Mouse (Mus musculus): Measurements from ENCODE around the gene Plekhm1.

Gene Plekhm1

GRCm38 (mm10) chr11:103361396-103362053 is 51.0 kb downstream of the Plekhm1 start:
- DNase-seq (ENCODE audit: low read depth, low spot score): no peak

GRCm38 (mm10) chr11:103360661-103361081 is 51.8 kb downstream of the Plekhm1 start:
- no peak for DNase-seq (ENCODE audit: low read depth, low spot score)

- DNase-seq (ENCODE audit: low read depth, low spot score): peak; percentile 77
Observed at GRCm38 (mm10) chr11:103359841-103360641, 52.4 kb downstream of the Plekhm1 start.

- peak; percentile 86 for DNase-seq (ENCODE audit: low read depth, low spot score)
Observed at GRCm38 (mm10) chr11:103359122-103359521, 53.4 kb downstream of the Plekhm1 start.

- DNase-seq (ENCODE audit: low read depth, low spot score): no peak
Observed at GRCm38 (mm10) chr11:103358316-103358715, 54.2 kb downstream of the Plekhm1 start.

- DNase-seq (ENCODE audit: low read depth, low spot score): no peak
Observed at GRCm38 (mm10) chr11:103357710-103358109, 54.8 kb downstream of the Plekhm1 start.

- no peak for DNase-seq (ENCODE audit: low read depth, low spot score)
Observed at GRCm38 (mm10) chr11:103356938-103357670, 55.4 kb downstream of the Plekhm1 start.

- DNase-seq (ENCODE audit: low read depth, low spot score): no peak
Observed at GRCm38 (mm10) chr11:103356032-103356571, 56.4 kb downstream of the Plekhm1 start.

GRCm38 (mm10) chr11:103355251-103355650 is 57.2 kb downstream of the Plekhm1 start:
- no peak for DNase-seq (ENCODE audit: low read depth, low spot score)

GRCm38 (mm10) chr11:103354033-103354432 is 58.5 kb downstream of the Plekhm1 start:
- DNase-seq (ENCODE audit: low read depth, low spot score): no peak

GRCm38 (mm10) chr11:103352239-103352814 is 60.2 kb downstream of the Plekhm1 start:
- no peak for DNase-seq (ENCODE audit: low read depth, low spot score)

GRCm38 (mm10) chr11:103350711-103351315 is 61.7 kb downstream of the Plekhm1 start:
- no peak for DNase-seq (ENCODE audit: low read depth, low spot score)

GRCm38 (mm10) chr11:103349699-103350098 is 62.8 kb downstream of the Plekhm1 start:
- DNase-seq (ENCODE audit: low read depth, low spot score): no peak

GRCm38 (mm10) chr11:103346657-103347056 is 65.8 kb downstream of the Plekhm1 start:
- no peak for DNase-seq (ENCODE audit: low read depth, low spot score)

GRCm38 (mm10) chr11:103346236-103346635 is 66.3 kb downstream of the Plekhm1 start:
- no peak for DNase-seq (ENCODE audit: low read depth, low spot score)

- no peak for DNase-seq (ENCODE audit: low read depth, low spot score)
Observed at GRCm38 (mm10) chr11:103345408-103346091, 66.9 kb downstream of the Plekhm1 start.

GRCm38 (mm10) chr11:103344494-103345332 is 67.8 kb downstream of the Plekhm1 start:
- DNase-seq (ENCODE audit: low read depth, low spot score): no peak

GRCm38 (mm10) chr11:103343881-103344280 is 68.6 kb downstream of the Plekhm1 start:
- DNase-seq (ENCODE audit: low read depth, low spot score): no peak

- DNase-seq (ENCODE audit: low read depth, low spot score): no peak
Observed at GRCm38 (mm10) chr11:103343063-103343462, 69.4 kb downstream of the Plekhm1 start.

GRCm38 (mm10) chr11:103340677-103341076 is 71.8 kb downstream of the Plekhm1 start:
- DNase-seq (ENCODE audit: low read depth, low spot score): no peak
